Mouse (Mus musculus): ENCODE measurements at regions not wholly inside any gene's neighbourhood (a gene's known extent, or its start where the extent isn't known, plus 50 kb on each side); places are given as distances from the start of the nearest gene placed in this dataset.

- no peaks in the 10 kb centered on the region for H3K27me3 ChIP-seq (ENCODE audit: control insufficient read depth, insufficient read depth, low read length)
- no peaks in the 10 kb centered on the region for H3K9me3 ChIP-seq (ENCODE audit: control insufficient read depth, low read length)
- H3K4me1 ChIP-seq (ENCODE audit: control insufficient read depth, insufficient read depth, low read length), result no peaks in the 10 kb centered on the region
- WGBS, result 95% methylated on average over 1 of the region's 1 CpGs
- no peaks in the 10 kb centered on the region for H3K36me3 ChIP-seq (ENCODE audit: control insufficient read depth, insufficient read depth, low read length)
- H3K27ac ChIP-seq (replicated peaks; ENCODE audit: low read depth, low read length), result no peak overlapping the region
- TF ChIP-seq POLR2A (IDR thresholded peaks at IDR 0.05; ENCODE audit: borderline replicate concordance, extremely low read depth, insufficient read depth, insufficient read length), result no peak
- H3K9ac ChIP-seq (ENCODE audit: low read depth, low read length, severe bottlenecking), result no peak overlapping the region
- DNase-seq (ENCODE audit: low spot score) (no peak), ATAC-seq (ENCODE audit: low FRiP score, low read depth) (no peak)
- H3K4me3 ChIP-seq (replicated peaks; ENCODE audit: low read length), result no peak overlapping the region
- no peak overlapping the region for H3K4me2 ChIP-seq (replicated peaks; ENCODE audit: low read depth, low read length, severe bottlenecking)
Observed at GRCm38 (mm10) chr12:35429473-35429872, 105.4 kb downstream of the Ahr start.

GRCm38 (mm10) chr12:35419206-35419605 lies 115.6 kb downstream of the Ahr start:
- H3K9me3 ChIP-seq (ENCODE audit: control insufficient read depth, low read length), result no peaks in the 10 kb centered on the region
- no peaks in the 10 kb centered on the region for H3K36me3 ChIP-seq (ENCODE audit: control insufficient read depth, insufficient read depth, low read length)
- no peak for TF ChIP-seq POLR2A (IDR thresholded peaks at IDR 0.05; ENCODE audit: borderline replicate concordance, extremely low read depth, insufficient read depth, insufficient read length)
- H3K27ac ChIP-seq (replicated peaks; ENCODE audit: low read depth, low read length), result no peak overlapping the region
- H3K27me3 ChIP-seq (ENCODE audit: control insufficient read depth, insufficient read depth, low read length), result no peaks in the 10 kb centered on the region
- no peak overlapping the region for H3K4me2 ChIP-seq (replicated peaks; ENCODE audit: low read depth, low read length, severe bottlenecking)
- no peak overlapping the region for H3K4me3 ChIP-seq (replicated peaks; ENCODE audit: low read length)
- ATAC-seq (ENCODE audit: low FRiP score, low read depth) (no peak), DNase-seq (ENCODE audit: low spot score) (no peak)
- no peaks in the 10 kb centered on the region for H3K4me1 ChIP-seq (ENCODE audit: control insufficient read depth, insufficient read depth, low read length)
- H3K9ac ChIP-seq (ENCODE audit: low read depth, low read length, severe bottlenecking), result no peak overlapping the region
- 90% methylated on average over 2 of the region's 2 CpGs for WGBS

GRCm38 (mm10) chr12:35417943-35418342 lies 116.9 kb downstream of the Ahr start:
- Histone ChIP-seq H3K4me2 (replicated peaks; ENCODE audit: low read depth, low read length, severe bottlenecking) (no peak overlapping the region), H3K9me3 (ENCODE audit: control insufficient read depth, low read length) (no peaks in the 10 kb centered on the region), H3K9ac (ENCODE audit: low read depth, low read length, severe bottlenecking) (no peak overlapping the region), H3K27me3 (ENCODE audit: control insufficient read depth, insufficient read depth, low read length) (no peaks in the 10 kb centered on the region), H3K4me1 (ENCODE audit: control insufficient read depth, insufficient read depth, low read length) (no peaks in the 10 kb centered on the region), H3K4me3 (replicated peaks; ENCODE audit: low read length) (no peak overlapping the region), H3K27ac (replicated peaks; ENCODE audit: low read depth, low read length) (no peak overlapping the region), H3K36me3 (ENCODE audit: control insufficient read depth, insufficient read depth, low read length) (no peaks in the 10 kb centered on the region)
- ATAC-seq (ENCODE audit: low FRiP score, low read depth) (no peak), DNase-seq (ENCODE audit: low spot score) (no peak)
- 83% methylated on average over 4 of the region's 4 CpGs for WGBS
- no peak for TF ChIP-seq POLR2A (IDR thresholded peaks at IDR 0.05; ENCODE audit: borderline replicate concordance, extremely low read depth, insufficient read depth, insufficient read length)

GRCm38 (mm10) chr12:35416583-35416982 lies 118.3 kb downstream of the Ahr start:
- no peak for TF ChIP-seq POLR2A (IDR thresholded peaks at IDR 0.05; ENCODE audit: borderline replicate concordance, extremely low read depth, insufficient read depth, insufficient read length)

GRCm38 (mm10) chr12:35412715-35413114 lies 122.1 kb downstream of the Ahr start:
- no peak for TF ChIP-seq POLR2A (IDR thresholded peaks at IDR 0.05; ENCODE audit: borderline replicate concordance, extremely low read depth, insufficient read depth, insufficient read length)
- Histone ChIP-seq H3K36me3 (ENCODE audit: control insufficient read depth, insufficient read depth, low read length) (no peaks in the 10 kb centered on the region), H3K27ac (replicated peaks; ENCODE audit: low read depth, low read length) (no peak overlapping the region), H3K4me1 (ENCODE audit: control insufficient read depth, insufficient read depth, low read length) (no peaks in the 10 kb centered on the region), H3K9ac (ENCODE audit: low read depth, low read length, severe bottlenecking) (no peak overlapping the region), H3K9me3 (ENCODE audit: control insufficient read depth, low read length) (no peaks in the 10 kb centered on the region), H3K4me2 (replicated peaks; ENCODE audit: low read depth, low read length, severe bottlenecking) (no peak overlapping the region), H3K27me3 (ENCODE audit: control insufficient read depth, insufficient read depth, low read length) (no peaks in the 10 kb centered on the region), H3K4me3 (replicated peaks; ENCODE audit: low read length) (no peak overlapping the region)
- whole genome bisulfite sequencing, result 75% methylated on average over 3 of the region's 3 CpGs
- DNase-seq (ENCODE audit: low spot score), result no peak
- no peak for ATAC-seq (ENCODE audit: low FRiP score, low read depth)

More at GRCm38 (mm10) chr12:35416583-35416982, 118.3 kb downstream of the Ahr start:
- Histone ChIP-seq H3K27me3 (ENCODE audit: control insufficient read depth, insufficient read depth, low read length) (no peaks in the 10 kb centered on the region), H3K4me3 (replicated peaks; ENCODE audit: low read length) (no peak overlapping the region), H3K36me3 (ENCODE audit: control insufficient read depth, insufficient read depth, low read length) (no peaks in the 10 kb centered on the region), H3K4me2 (replicated peaks; ENCODE audit: low read depth, low read length, severe bottlenecking) (no peak overlapping the region), H3K9me3 (ENCODE audit: control insufficient read depth, low read length) (no peaks in the 10 kb centered on the region), H3K9ac (ENCODE audit: low read depth, low read length, severe bottlenecking) (no peak overlapping the region), H3K4me1 (ENCODE audit: control insufficient read depth, insufficient read depth, low read length) (no peaks in the 10 kb centered on the region), H3K27ac (replicated peaks; ENCODE audit: low read depth, low read length) (no peak overlapping the region)
- ATAC-seq (ENCODE audit: low FRiP score, low read depth), result no peak
- no peak for DNase-seq (ENCODE audit: low spot score)
- WGBS, result 18% methylated on average over 5 of the region's 5 CpGs

GRCm38 (mm10) chr12:35408461-35408860 lies 126.4 kb downstream of the Ahr start:
- no peak overlapping the region for H3K27ac ChIP-seq (replicated peaks; ENCODE audit: low read depth, low read length)
- DNase-seq (ENCODE audit: low spot score), result no peak
- H3K9ac ChIP-seq (ENCODE audit: low read depth, low read length, severe bottlenecking), result no peak overlapping the region
- no peaks in the 10 kb centered on the region for H3K27me3 ChIP-seq (ENCODE audit: control insufficient read depth, insufficient read depth, low read length)
- WGBS, result 78% methylated on average over 3 of the region's 3 CpGs
- no peaks in the 10 kb centered on the region for H3K4me1 ChIP-seq (ENCODE audit: control insufficient read depth, insufficient read depth, low read length)
- H3K4me3 ChIP-seq (replicated peaks; ENCODE audit: low read length), result no peak overlapping the region
- H3K9me3 ChIP-seq (ENCODE audit: control insufficient read depth, low read length), result no peaks in the 10 kb centered on the region
- TF ChIP-seq POLR2A (IDR thresholded peaks at IDR 0.05; ENCODE audit: borderline replicate concordance, extremely low read depth, insufficient read depth, insufficient read length), result no peak
- no peak for ATAC-seq (ENCODE audit: low FRiP score, low read depth)
- no peak overlapping the region for H3K4me2 ChIP-seq (replicated peaks; ENCODE audit: low read depth, low read length, severe bottlenecking)
- H3K36me3 ChIP-seq (ENCODE audit: control insufficient read depth, insufficient read depth, low read length), result no peaks in the 10 kb centered on the region

All from limb, embryonic 14.5 days (tissue).